Mouse (Mus musculus): ENCODE results near the gene Hba-x. TPM values are rescaled to one million over a fixed set of nuclear protein-coding genes. Genes with fewer than 3 reads are reported as not detected.
"Not testable (repeated sequence)": the region's sequence is repeated elsewhere in the genome, so short reads cannot be mapped to it uniquely, and the experiment has no call there.

The Hba-x gene
- polyA plus RNA-seq, 1 experiment = not detected

DNA sequence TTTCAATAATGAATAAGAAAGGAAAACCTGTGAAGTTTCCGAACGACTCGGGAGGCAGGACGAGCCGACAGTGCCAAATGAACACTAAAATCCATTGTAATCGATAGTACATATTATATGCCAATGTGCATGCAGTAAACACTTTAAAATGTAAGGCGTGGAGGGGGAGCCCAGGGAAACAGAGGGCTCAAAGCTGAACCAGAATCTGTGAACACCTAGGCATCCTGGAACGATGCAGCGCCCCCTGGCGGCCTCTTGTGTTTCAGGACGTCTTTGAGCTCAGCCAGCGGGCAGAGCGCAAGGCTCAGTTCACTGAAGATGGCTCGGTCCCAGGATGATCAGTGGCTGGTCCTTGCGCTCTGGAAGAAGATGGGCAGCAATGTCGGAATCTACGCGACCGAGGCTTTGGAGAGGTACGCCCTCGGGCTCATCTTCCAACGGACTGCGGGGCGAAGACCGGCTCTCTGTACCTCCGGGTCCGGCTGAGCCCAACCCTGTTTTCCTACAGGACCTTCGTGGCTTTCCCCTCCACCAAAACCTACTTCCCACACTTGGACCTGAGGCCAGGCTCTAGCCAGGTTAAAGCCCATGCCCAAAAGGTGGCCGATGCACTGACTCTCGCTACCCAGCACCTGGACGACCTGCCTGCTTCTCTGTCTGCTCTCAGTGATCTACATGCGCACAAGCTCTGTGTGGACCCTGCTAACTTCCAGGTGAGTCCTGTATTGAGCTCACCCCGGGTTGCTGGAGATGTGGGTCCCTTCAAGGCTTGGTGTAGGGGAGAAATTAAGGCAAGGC is 10.7 kb downstream of the Hba-x start, which contains the start of gene Hbq1b:
Hbq1b (plus strand) TSS at position 271 of the 798 bp plus-strand sequence.
- not testable (repeated sequence) for H3K9me3 ChIP-seq (replicated peaks; ENCODE audit: control insufficient read depth, insufficient read depth, low read length, poor library complexity, severe bottlenecking); H3K4me1 ChIP-seq (ENCODE audit: control insufficient read depth, insufficient read depth, low read length); H3K36me3 ChIP-seq (ENCODE audit: control insufficient read depth, insufficient read depth, low read length, poor library complexity, severe bottlenecking); H3K9ac ChIP-seq (ENCODE audit: low read depth, poor library complexity, severe bottlenecking); H3K27ac ChIP-seq (ENCODE audit: insufficient read depth, low read length); H3K27me3 ChIP-seq (ENCODE audit: control insufficient read depth, insufficient read depth, low read length, poor library complexity, severe bottlenecking)
- peak; percentile 56 for TF ChIP-seq CTCF (IDR thresholded peaks at IDR 0.05; ENCODE audit: low read depth, low read length)
- H3K4me3 ChIP-seq (ENCODE audit: low read depth, low read length) = peak within 1 kb of the TSS; percentile 55

DNA sequence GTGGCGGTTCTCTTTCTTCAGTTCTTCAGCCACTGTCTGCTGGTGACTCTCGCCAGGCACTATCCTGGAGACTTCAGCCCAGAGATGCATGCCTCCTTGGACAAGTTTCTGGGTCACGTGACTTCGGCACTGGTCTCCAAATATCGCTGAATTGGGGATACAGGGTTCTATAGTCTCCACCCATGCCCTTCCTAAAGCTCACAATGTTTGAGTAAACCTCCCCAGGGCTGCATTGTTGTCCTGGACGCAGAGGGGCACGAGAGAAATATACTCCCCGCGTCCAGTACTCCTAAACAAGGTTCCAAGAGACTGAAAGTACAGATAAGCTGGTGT is 11.3 kb downstream of the Hba-x start:
- no peaks in the 10 kb centered on the region for H3K4me1 ChIP-seq (ENCODE audit: control insufficient read depth, insufficient read depth, low read length)
- no peaks in the 10 kb centered on the region for H3K27me3 ChIP-seq (ENCODE audit: control insufficient read depth, insufficient read depth, low read length, poor library complexity, severe bottlenecking)
- peak overlapping the region; percentile 42 for H3K4me3 ChIP-seq (ENCODE audit: low read depth, low read length)
- H3K9me3 ChIP-seq (replicated peaks; ENCODE audit: control insufficient read depth, insufficient read depth, low read length, poor library complexity, severe bottlenecking) = no peaks in the 10 kb centered on the region
- no peak overlapping the region for H3K27ac ChIP-seq (ENCODE audit: insufficient read depth, low read length)
- TF ChIP-seq CTCF (IDR thresholded peaks at IDR 0.05; ENCODE audit: low read depth, low read length) = no peak
- no peak for TF ChIP-seq EP300 (IDR thresholded peaks at IDR 0.05; ENCODE audit: insufficient read depth, low read depth, low read length)
- TF ChIP-seq POLR2A (IDR thresholded peaks at IDR 0.05; ENCODE audit: insufficient read depth, low read length) = no peak
- no peaks in the 10 kb centered on the region for H3K36me3 ChIP-seq (ENCODE audit: control insufficient read depth, insufficient read depth, low read length, poor library complexity, severe bottlenecking)
- H3K9ac ChIP-seq (ENCODE audit: low read depth, poor library complexity, severe bottlenecking) = no peak overlapping the region

DNA sequence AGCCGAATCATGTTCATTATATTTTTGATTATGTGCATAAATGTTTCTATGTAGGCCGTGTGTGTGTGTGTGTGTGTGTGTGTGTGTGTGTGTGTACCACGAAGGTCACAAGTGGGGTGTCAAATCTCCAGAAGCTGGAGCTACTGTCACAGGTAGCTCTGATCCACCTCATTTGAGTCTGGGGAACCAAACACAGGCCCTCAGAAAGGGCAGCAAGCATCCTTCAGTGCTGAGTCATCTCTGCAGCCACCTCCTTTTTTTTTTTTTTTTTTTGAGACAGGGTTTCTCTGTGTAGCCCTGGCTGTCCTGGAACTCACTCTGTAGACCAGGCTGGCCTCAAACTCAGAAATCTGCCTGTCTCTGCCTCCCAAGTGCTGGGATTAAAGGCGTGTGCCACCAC is 16.6 kb downstream of the Hba-x start:
- H3K4me1 ChIP-seq (ENCODE audit: control insufficient read depth, insufficient read depth, low read length); H3K36me3 ChIP-seq (ENCODE audit: control insufficient read depth, insufficient read depth, low read length, poor library complexity, severe bottlenecking); H3K27me3 ChIP-seq (ENCODE audit: control insufficient read depth, insufficient read depth, low read length, poor library complexity, severe bottlenecking); H3K9me3 ChIP-seq (replicated peaks; ENCODE audit: control insufficient read depth, insufficient read depth, low read length, poor library complexity, severe bottlenecking); H3K27ac ChIP-seq (ENCODE audit: insufficient read depth, low read length); H3K4me3 ChIP-seq (ENCODE audit: low read depth, low read length); H3K9ac ChIP-seq (ENCODE audit: low read depth, poor library complexity, severe bottlenecking): not testable (repeated sequence)

DNA sequence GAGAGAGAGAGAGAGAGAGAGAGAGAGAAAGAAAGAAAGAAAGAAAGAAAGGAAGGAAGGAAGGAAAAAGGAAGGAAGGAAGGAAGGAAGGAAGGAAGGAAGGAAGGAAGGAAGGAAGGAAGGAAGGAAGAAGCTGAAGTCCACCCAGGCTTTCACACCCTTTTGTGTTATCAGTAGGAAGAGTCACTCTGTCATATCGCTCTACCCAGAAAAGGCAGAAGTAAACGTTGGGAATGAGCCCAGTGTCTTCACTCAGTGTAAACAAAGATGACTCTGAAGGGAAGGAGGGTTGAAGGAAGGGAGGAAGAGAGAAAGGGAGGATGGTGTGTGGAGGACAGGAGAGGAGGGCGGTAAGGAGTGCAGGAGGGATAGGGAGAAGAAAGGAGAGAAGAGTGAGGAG is 17.3 kb downstream of the Hba-x start:
- not testable (repeated sequence) for H3K27me3 ChIP-seq (ENCODE audit: control insufficient read depth, insufficient read depth, low read length, poor library complexity, severe bottlenecking); H3K27ac ChIP-seq (ENCODE audit: insufficient read depth, low read length); H3K4me1 ChIP-seq (ENCODE audit: control insufficient read depth, insufficient read depth, low read length); H3K9ac ChIP-seq (ENCODE audit: low read depth, poor library complexity, severe bottlenecking); H3K9me3 ChIP-seq (replicated peaks; ENCODE audit: control insufficient read depth, insufficient read depth, low read length, poor library complexity, severe bottlenecking); H3K4me3 ChIP-seq (ENCODE audit: low read depth, low read length); H3K36me3 ChIP-seq (ENCODE audit: control insufficient read depth, insufficient read depth, low read length, poor library complexity, severe bottlenecking)

DNA sequence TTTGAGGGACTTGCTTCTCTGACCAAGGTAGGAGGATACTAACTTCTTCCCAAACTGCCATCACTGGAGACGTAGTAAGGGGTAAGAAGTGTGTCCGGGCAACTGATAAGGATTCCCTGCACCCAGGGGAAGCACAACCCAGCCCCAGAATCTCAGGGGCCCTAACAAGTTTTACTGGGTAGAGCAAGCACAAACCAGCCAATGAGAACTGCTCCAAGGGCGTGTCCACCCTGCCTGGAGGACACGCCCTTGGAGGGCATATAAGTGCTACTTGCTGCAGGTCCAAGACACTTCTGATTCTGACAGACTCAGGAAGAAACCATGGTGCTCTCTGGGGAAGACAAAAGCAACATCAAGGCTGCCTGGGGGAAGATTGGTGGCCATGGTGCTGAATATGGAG is 20.0 kb downstream of the Hba-x start, which contains the start of gene Hba-a2:
Hba-a2 (plus strand) TSS at position 287 of the 400 bp plus-strand sequence.
- not testable (repeated sequence) for H3K4me3 ChIP-seq (ENCODE audit: low read depth, low read length); H3K27ac ChIP-seq (ENCODE audit: insufficient read depth, low read length); H3K36me3 ChIP-seq (ENCODE audit: control insufficient read depth, insufficient read depth, low read length, poor library complexity, severe bottlenecking); H3K4me1 ChIP-seq (ENCODE audit: control insufficient read depth, insufficient read depth, low read length); H3K27me3 ChIP-seq (ENCODE audit: control insufficient read depth, insufficient read depth, low read length, poor library complexity, severe bottlenecking); H3K9me3 ChIP-seq (replicated peaks; ENCODE audit: control insufficient read depth, insufficient read depth, low read length, poor library complexity, severe bottlenecking); H3K9ac ChIP-seq (ENCODE audit: low read depth, poor library complexity, severe bottlenecking)

DNA sequence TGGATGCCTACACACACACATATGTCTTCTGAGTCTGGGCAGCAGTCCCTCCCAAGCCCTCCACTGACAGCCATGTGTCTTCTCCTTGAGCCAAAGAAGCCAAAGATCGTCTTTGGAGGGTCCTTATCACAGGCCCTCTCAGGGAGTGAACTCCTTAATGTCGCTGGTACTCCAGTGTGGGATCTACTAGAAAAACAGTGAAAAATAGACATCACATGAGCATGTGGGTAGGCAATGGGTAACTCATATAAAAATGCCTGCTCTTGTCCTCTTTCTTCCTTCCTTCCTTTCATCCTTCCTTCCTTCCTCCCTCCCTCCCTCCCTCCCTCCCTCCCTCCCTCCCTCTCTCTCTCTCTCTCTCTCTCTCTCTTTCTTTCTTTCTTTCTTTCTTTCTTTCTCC is 21.2 kb downstream of the Hba-x start:
- H3K4me3 ChIP-seq (ENCODE audit: low read depth, low read length); H3K9me3 ChIP-seq (replicated peaks; ENCODE audit: control insufficient read depth, insufficient read depth, low read length, poor library complexity, severe bottlenecking); H3K36me3 ChIP-seq (ENCODE audit: control insufficient read depth, insufficient read depth, low read length, poor library complexity, severe bottlenecking); H3K4me1 ChIP-seq (ENCODE audit: control insufficient read depth, insufficient read depth, low read length); H3K27ac ChIP-seq (ENCODE audit: insufficient read depth, low read length); H3K27me3 ChIP-seq (ENCODE audit: control insufficient read depth, insufficient read depth, low read length, poor library complexity, severe bottlenecking); H3K9ac ChIP-seq (ENCODE audit: low read depth, poor library complexity, severe bottlenecking): not testable (repeated sequence)
